Mouse (Mus musculus): Measurements from ENCODE around the gene Klk8.

- no peak for TF ChIP-seq POLR2AphosphoS2 (IDR thresholded peaks at IDR 0.05; ENCODE audit: insufficient read length, low read depth)
- no peak for TF ChIP-seq POLR2A (IDR thresholded peaks at IDR 0.05; ENCODE audit: insufficient read length, low read depth)
Measured at GRCm38 (mm10) chr7:43797844-43798462, 576 bp downstream of the Klk8 start.
